Comparison of ENCODE assay signal across 8 mouse cellular contexts in the genomic region with DNA sequence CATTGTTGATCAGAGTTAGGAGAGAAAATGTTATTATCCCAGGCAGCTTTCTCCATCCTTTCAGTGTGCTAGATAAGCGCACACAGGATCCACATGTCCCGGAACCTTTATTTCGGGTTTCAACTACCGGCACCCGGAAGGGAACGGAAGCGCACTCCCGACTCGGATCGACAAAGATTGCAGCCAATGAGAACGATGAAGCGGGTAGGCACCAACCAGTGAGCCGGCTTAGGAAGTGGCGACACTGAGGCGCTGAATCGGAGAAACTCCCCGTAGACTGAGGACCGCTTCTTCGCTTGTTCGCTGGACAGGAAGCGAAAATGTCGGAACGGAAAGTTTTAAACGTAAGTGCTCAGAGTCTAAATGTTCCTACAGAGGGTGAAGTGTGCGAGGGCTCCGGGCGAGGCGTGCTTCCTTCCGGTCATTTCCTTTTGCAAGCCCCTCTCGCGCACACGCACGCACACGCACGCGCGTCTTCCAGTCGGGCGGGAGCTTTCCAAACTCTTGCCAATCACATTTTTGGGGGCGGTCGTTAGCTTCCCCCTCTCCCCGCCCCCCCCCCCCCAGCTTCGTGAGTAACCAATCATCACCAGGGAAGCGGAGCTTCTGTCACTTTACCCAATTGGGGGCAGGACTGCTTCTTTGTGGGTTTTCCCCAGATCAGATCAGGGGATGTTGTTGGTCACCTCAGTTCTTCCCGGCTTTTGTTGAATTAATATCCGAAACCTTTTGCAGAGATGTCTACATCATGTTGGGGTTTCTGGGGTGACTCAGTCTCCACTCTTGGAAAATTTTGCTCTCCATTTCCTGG. TPM values are rescaled to one million over a fixed set of nuclear protein-coding genes. Genes with fewer than 3 reads are reported as not detected.
DNase-seq lines count a peak whose midpoint lies in the region; ATAC-seq and TF ChIP-seq lines count a peak whose summit lies in the region.

Gene Yju2, plus strand, starts transcription at position 182 of the 811 bp plus-strand sequence.

- H3K27ac ChIP-seq in gastrocnemius, adult 2 months = peak within 1 kb of the TSS; percentile 94
- peak within 1 kb of the TSS; percentile 93 for H3K27ac ChIP-seq in hindbrain, postnatal 0 days
- peak within 1 kb of the TSS; percentile 96 for H3K27ac ChIP-seq in left cerebral cortex, adult 2 months

- peak within 1 kb of the TSS; percentile 49 for H3K9ac ChIP-seq in hindbrain, postnatal 0 days (replicated peaks; ENCODE audit: low read length)

- TF ChIP-seq CTCF in gastrocnemius, adult 2 months (IDR thresholded peaks at IDR 0.05) = no peak; the same call in 1 of the 2 replicates
- peak; percentile 28; the same call in 1 of the 2 replicates for TF ChIP-seq CTCF in hindbrain, postnatal 0 days (IDR thresholded peaks at IDR 0.05; ENCODE audit: low read depth)
- no peak for TF ChIP-seq CTCF in left cerebral cortex, adult 2 months (IDR thresholded peaks at IDR 0.05)

- peak within 1 kb of the TSS; percentile 63 for H3K4me2 ChIP-seq in hindbrain, postnatal 0 days (ENCODE audit: low read depth, low read length)

- H3K36me3 ChIP-seq in hindbrain, postnatal 0 days (ENCODE audit: insufficient read depth, low read length) = no peaks in the 10 kb centered on the region

- peak; percentile 84 for ATAC-seq in common myeloid progenitor, adult 5-6 weeks (replicated peaks; ENCODE audit: low read depth, poor library complexity, severe bottlenecking)
- peak; percentile 93 for ATAC-seq in hindbrain, postnatal 0 days
- ATAC-seq in megakaryocyte, adult 5-6 weeks (ENCODE audit: poor library complexity, severe bottlenecking) = peak; percentile 84

- no peaks in the 10 kb centered on the region for H3K9me3 ChIP-seq in hindbrain, postnatal 0 days (ENCODE audit: low read length)

- peak within 1 kb of the TSS; percentile 80 for H3K4me3 ChIP-seq in gastrocnemius, adult 2 months
- H3K4me3 ChIP-seq in hindbrain, postnatal 0 days (ENCODE audit: low read length) = peak within 1 kb of the TSS; percentile 47
- peak within 1 kb of the TSS; percentile 53 for H3K4me3 ChIP-seq in left cerebral cortex, adult 2 months

- H3K27me3 ChIP-seq in hindbrain, postnatal 0 days (ENCODE audit: insufficient read depth, low read length) = no peaks in the 10 kb centered on the region

- H3K4me1 ChIP-seq in hindbrain, postnatal 0 days (ENCODE audit: insufficient read depth, low read length) = peaks cover 9% of the 10 kb centered on the region; the same call in 1 of the 2 replicates

- intact Hi-C loops in gastrocnemius, adult 2 months (cut with DNase I) = loop anchor here (5.0 kb wide), 1 partner anchor 113 kb away; no protein-coding TSS in a partner anchor
- intact Hi-C loops in left cerebral cortex, adult 2 months (cut with DNase I) = loop anchor here (1.0 to 10.0 kb wide), 4 partner anchors 50 to 1604 kb away; partner anchors contain the start of gene Zfp959

- peak; percentile 97 for DNase-seq in ZHBTc4 (ENCODE audit: low read depth, low spot score)
- DNase-seq in gastrocnemius, adult 2 months = peak; percentile 94
- DNase-seq in hindbrain, postnatal 0 days (ENCODE audit: low spot score) = peak; percentile 97
- peak; percentile 92 to 95 for DNase-seq in left cerebral cortex, adult 2 months (ENCODE audit: extremely low spot score in 1 of 2, low spot score in 2 of 2)
- DNase-seq in right cerebral cortex, adult 2 months (ENCODE audit: low spot score in 2 of 2) = peak; percentile 96 to 97
- peak; percentile 91 for DNase-seq in urinary bladder, postnatal 14 days (ENCODE audit: low spot score)

- WGBS in hindbrain, postnatal 0 days = under 1% methylated on average over 44 of the region's 46 CpGs

RNA-seq across cellular contexts. Expression of gene Yju2, which starts in this region (rescaled TPM):
- 23.9 and 28.4 TPM in 2 replicates for total RNA-seq in common myeloid progenitor, adult 5-6 weeks (2017)
- 10 to 100 TPM in 1 of 2 experiments, 1 to 10 TPM in 1; 8.3 to 10.2 TPM for total RNA-seq in gastrocnemius, adult 2 months (2021)
- 6.8 and 18.3 TPM in 2 replicates for total RNA-seq in hindbrain, postnatal 0 days (2014; rRNA removed)
- 16.7 and 19.4 TPM in 2 replicates for polyA plus RNA-seq in hindbrain, postnatal 0 days (2015; fragmentation: Nextera tagmentation; extraction: Ambion mirVana)
- total RNA-seq in left cerebral cortex, adult 2 months (2021) = 10 to 100 TPM; 16.4 to 17.4 TPM
- 6.3 and 10.9 TPM in 2 replicates for total RNA-seq in megakaryocyte, adult 5-6 weeks (2015)
- 14.7 and 17.1 TPM in 2 replicates for total RNA-seq in megakaryocyte, adult 5-6 weeks (2017)

Comparison
In these comparisons a context has a peak if more than half of its experiments do, and no peak if none do; other contexts are left out.
1. Peak in every context shown above with its lines: DNase-seq, ATAC-seq, H3K4me3 ChIP-seq and H3K27ac ChIP-seq.